Mouse (Mus musculus): Measurements from ENCODE around the gene Lztr1. TPM values are rescaled to one million over a fixed set of nuclear protein-coding genes. Genes with fewer than 3 reads are reported as not detected.

Lztr1 gene
- polyA plus RNA-seq, 1 experiment from 2014 or later, result 49.2 TPM

- H3K9ac ChIP-seq, result no peak overlapping the region
- peaks cover 41% of the 10 kb centered on the region for H3K36me3 ChIP-seq
- H3K27ac ChIP-seq (ENCODE audit: poor library complexity, severe bottlenecking), result peak overlapping the region; percentile 59; the same call in 1 of the 2 replicates
- H3K4me1 ChIP-seq (replicated peaks), result peaks cover 50% of the 10 kb centered on the region
- H3K27me3 ChIP-seq (replicated peaks), result peaks cover 20% of the 10 kb centered on the region
- WGBS, result 19% methylated on average over 3 of the region's 3 CpGs
- no peak overlapping the region for H3K4me2 ChIP-seq
- peak; percentile 70 for ATAC-seq (ENCODE audit: insufficient number of reproducible peaks, low FRiP score)
- H3K4me3 ChIP-seq, result no peak overlapping the region
- H3K9me3 ChIP-seq (replicated peaks), result no peaks in the 10 kb centered on the region
Observed at GRCm38 (mm10) chr16:17486505-17486904, 22.0 kb upstream of the Lztr1 start.

GRCm38 (mm10) chr16:17488478-17489468 lies 19.7 kb upstream of the Lztr1 start:
- ATAC-seq (ENCODE audit: insufficient number of reproducible peaks, low FRiP score), result 0 out of 2 replicates have a peak, but pooled peaks have one; percentile 20
- H3K4me3 ChIP-seq, result peak overlapping the region; percentile 60
- H3K9ac ChIP-seq, result peak overlapping the region; percentile 79; the same call in 1 of the 2 replicates

GRCm38 (mm10) chr16:17489469-17490111 lies 18.9 kb upstream of the Lztr1 start, which contains the start of gene Aifm3:
TSS of gene Aifm3 (plus strand) at chr16:17489611.
- Histone ChIP-seq H3K36me3 (peaks cover 19% of the 10 kb centered on the region), H3K4me2 (peak within 1 kb of the TSS; percentile 96), H3K9ac (peak within 1 kb of the TSS; percentile 79), H3K9me3 (replicated peaks) (no peaks in the 10 kb centered on the region), H3K27ac (ENCODE audit: poor library complexity, severe bottlenecking) (no peak within 1 kb of the TSS), H3K27me3 (replicated peaks) (peaks cover 24% of the 10 kb centered on the region), H3K4me3 (peak within 1 kb of the TSS; percentile 60), H3K4me1 (replicated peaks) (peaks cover 44% of the 10 kb centered on the region)
- peak; percentile 70 for ATAC-seq (ENCODE audit: insufficient number of reproducible peaks, low FRiP score)
- 1% methylated on average over 47 of the region's 47 CpGs for WGBS

More at GRCm38 (mm10) chr16:17488478-17489468, 19.7 kb upstream of the Lztr1 start:
- Histone ChIP-seq H3K27me3 (replicated peaks) (peaks cover 24% of the 10 kb centered on the region), H3K4me2 (peak overlapping the region; percentile 96), H3K9me3 (replicated peaks) (no peaks in the 10 kb centered on the region), H3K4me1 (replicated peaks) (peaks cover 46% of the 10 kb centered on the region), H3K27ac (ENCODE audit: poor library complexity, severe bottlenecking) (no peak overlapping the region), H3K36me3 (peaks cover 27% of the 10 kb centered on the region)
- 47% methylated on average over 14 of the region's 14 CpGs for WGBS

- H3K4me2 ChIP-seq, result no peak overlapping the region
- H3K27ac ChIP-seq (ENCODE audit: poor library complexity, severe bottlenecking), result no peak overlapping the region
- H3K9me3 ChIP-seq (replicated peaks), result no peaks in the 10 kb centered on the region
- H3K36me3 ChIP-seq, result peaks cover 7% of the 10 kb centered on the region; the same call in 1 of the 2 replicates
- H3K4me3 ChIP-seq, result no peak overlapping the region
- H3K9ac ChIP-seq, result no peak overlapping the region
- peaks cover 32% of the 10 kb centered on the region for H3K4me1 ChIP-seq (replicated peaks)
- no peak for ATAC-seq (ENCODE audit: insufficient number of reproducible peaks, low FRiP score)
- H3K27me3 ChIP-seq (replicated peaks), result peaks cover 24% of the 10 kb centered on the region
- 75% methylated on average over 5 of the region's 5 CpGs for WGBS
Observed at GRCm38 (mm10) chr16:17491154-17491553, 17.3 kb upstream of the Lztr1 start.

GRCm38 (mm10) chr16:17491896-17492561 lies 16.5 kb upstream of the Lztr1 start:
- Histone ChIP-seq H3K9ac (no peak overlapping the region), H3K4me3 (no peak overlapping the region), H3K27ac (ENCODE audit: poor library complexity, severe bottlenecking) (no peak overlapping the region), H3K27me3 (replicated peaks) (peaks cover 24% of the 10 kb centered on the region), H3K4me1 (replicated peaks) (peaks cover 35% of the 10 kb centered on the region), H3K9me3 (replicated peaks) (no peaks in the 10 kb centered on the region), H3K36me3 (peaks cover 7% of the 10 kb centered on the region; the same call in 1 of the 2 replicates), H3K4me2 (no peak overlapping the region)
- WGBS, result 64% methylated on average over 5 of the region's 5 CpGs
- ATAC-seq (ENCODE audit: insufficient number of reproducible peaks, low FRiP score), result no peak

- peaks cover 3% of the 10 kb centered on the region for H3K27me3 ChIP-seq (replicated peaks)
- no peak overlapping the region for H3K27ac ChIP-seq (ENCODE audit: poor library complexity, severe bottlenecking)
- no peak overlapping the region for H3K9ac ChIP-seq
- no peak overlapping the region for H3K4me2 ChIP-seq
- no peak overlapping the region for H3K4me3 ChIP-seq
- no peaks in the 10 kb centered on the region for H3K9me3 ChIP-seq (replicated peaks)
- H3K4me1 ChIP-seq (replicated peaks), result peaks cover 13% of the 10 kb centered on the region
- ATAC-seq (ENCODE audit: insufficient number of reproducible peaks, low FRiP score), result 0 out of 2 replicates have a peak, but pooled peaks have one; percentile 30
- WGBS, result 49% methylated on average over 2 of the region's 2 CpGs
- no peaks in the 10 kb centered on the region for H3K36me3 ChIP-seq
Observed at GRCm38 (mm10) chr16:17496499-17497305, 11.8 kb upstream of the Lztr1 start.

- H3K9me3 ChIP-seq (replicated peaks), result no peaks in the 10 kb centered on the region
- no peak overlapping the region for H3K4me2 ChIP-seq
- ATAC-seq (ENCODE audit: insufficient number of reproducible peaks, low FRiP score), result peak; percentile 46; the same call in 1 of the 2 replicates
- peaks cover 20% of the 10 kb centered on the region for H3K4me1 ChIP-seq (replicated peaks)
- WGBS, result 33% methylated on average over 10 of the region's 10 CpGs
- H3K9ac ChIP-seq, result no peak overlapping the region
- H3K36me3 ChIP-seq, result no peaks in the 10 kb centered on the region
- no peak overlapping the region for H3K27ac ChIP-seq (ENCODE audit: poor library complexity, severe bottlenecking)
- peaks cover 10% of the 10 kb centered on the region; the same call in 1 of the 2 replicates for H3K27me3 ChIP-seq (replicated peaks)
- no peak overlapping the region for H3K4me3 ChIP-seq
Observed at GRCm38 (mm10) chr16:17499249-17499883, 9.1 kb upstream of the Lztr1 start.

- ATAC-seq (ENCODE audit: insufficient number of reproducible peaks, low FRiP score), result no peak
- WGBS, result 70% methylated on average over 4 of the region's 4 CpGs
- Histone ChIP-seq H3K4me3 (no peak overlapping the region), H3K27ac (ENCODE audit: poor library complexity, severe bottlenecking) (no peak overlapping the region), H3K9me3 (replicated peaks) (no peaks in the 10 kb centered on the region), H3K36me3 (no peaks in the 10 kb centered on the region), H3K4me1 (replicated peaks) (peaks cover 12% of the 10 kb centered on the region), H3K9ac (no peak overlapping the region), H3K27me3 (replicated peaks) (peaks cover 16% of the 10 kb centered on the region), H3K4me2 (no peak overlapping the region)
Observed at GRCm38 (mm10) chr16:17502681-17503080, 5.8 kb upstream of the Lztr1 start.

GRCm38 (mm10) chr16:17507018-17507552 lies 1.4 kb upstream of the Lztr1 start:
- no peak for ATAC-seq (ENCODE audit: insufficient number of reproducible peaks, low FRiP score)
- Histone ChIP-seq H3K27me3 (replicated peaks) (peaks cover 16% of the 10 kb centered on the region; the same call in 1 of the 2 replicates), H3K4me3 (no peak overlapping the region), H3K4me1 (replicated peaks) (peaks cover 22% of the 10 kb centered on the region), H3K9ac (0 out of 2 replicates have a peak overlapping the region, but pooled peaks have one; percentile 26), H3K27ac (ENCODE audit: poor library complexity, severe bottlenecking) (no peak overlapping the region), H3K9me3 (replicated peaks) (no peaks in the 10 kb centered on the region), H3K36me3 (peaks cover 11% of the 10 kb centered on the region), H3K4me2 (no peak overlapping the region)
- WGBS, result 79% methylated on average over 5 of the region's 5 CpGs

Measured in heart, embryonic 12.5 days (tissue).